Mouse (Mus musculus): Measurements from ENCODE around the gene Arl15. TPM values are rescaled to one million over a fixed set of nuclear protein-coding genes. Genes with fewer than 3 reads are reported as not detected.

Arl15 gene
- total RNA-seq, 2 experiments from 2014 or later: 4.0 to 4.2 TPM

DNA sequence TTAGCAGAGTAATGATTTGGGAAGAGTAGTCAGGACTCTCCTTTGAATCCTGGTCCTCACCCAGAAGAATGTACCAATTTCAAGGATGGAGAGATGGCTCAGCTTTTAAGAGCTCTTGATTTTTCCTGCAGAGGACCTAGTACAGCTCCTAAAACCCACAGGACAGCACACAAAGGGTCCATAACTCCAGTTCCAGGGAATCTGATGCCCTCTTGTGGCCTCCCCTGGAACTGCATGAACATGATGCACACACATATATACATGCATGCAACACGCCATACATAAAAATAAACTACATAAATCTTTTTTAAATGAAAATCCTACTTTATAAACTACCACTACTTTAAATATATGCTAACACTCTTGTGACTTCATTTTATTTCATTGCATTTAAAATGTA lies 70.6 kb downstream of the Arl15 start:
- peak; percentile 42 to 53 for DNase-seq
- intact Hi-C loops (cut with DNase I): loop anchor here (2.0 to 5.0 kb wide), 2 partner anchors 73 to 172 kb away; partner anchors contain the start of gene Arl15

DNA sequence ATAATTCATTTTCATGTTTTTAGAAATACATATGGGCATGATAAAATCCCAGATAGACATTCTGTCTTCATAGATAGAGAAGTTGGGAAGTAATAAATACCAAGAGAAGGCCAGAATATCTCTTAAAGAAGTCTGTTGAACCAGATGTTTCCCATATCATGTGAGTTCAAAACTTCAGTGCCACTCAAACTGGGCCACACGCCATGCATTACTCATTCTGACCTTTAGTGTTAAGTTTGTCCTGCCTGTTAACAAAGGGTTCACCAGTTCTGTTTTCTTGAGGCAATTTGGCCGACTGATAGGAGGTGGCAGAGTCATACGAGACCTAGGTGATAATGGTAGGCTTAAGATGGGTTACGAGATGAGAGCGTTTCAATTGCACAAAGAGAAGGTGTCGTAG lies 71.1 kb downstream of the Arl15 start:
- no peak for DNase-seq
- intact Hi-C loops (cut with DNase I): loop anchor here (2.0 kb wide), 1 partner anchor 173 kb away; no protein-coding TSS in a partner anchor

GRCm38 (mm10) chr13:113865806-113866205 lies 71.5 kb downstream of the Arl15 start:
- intact Hi-C loops (cut with DNase I): loop anchor here (2.0 kb wide), 1 partner anchor 173 kb away; no protein-coding TSS in a partner anchor

GRCm38 (mm10) chr13:113867736-113868135 lies 73.4 kb downstream of the Arl15 start:
- no peak for DNase-seq
- intact Hi-C loops (cut with DNase I): loop anchor here (2.0 kb wide), 1 partner anchor 593 kb away; no protein-coding TSS in a partner anchor

More at GRCm38 (mm10) chr13:113865806-113866205, 71.5 kb downstream of the Arl15 start:
- DNase-seq: peak; percentile 27 to 56

DNA sequence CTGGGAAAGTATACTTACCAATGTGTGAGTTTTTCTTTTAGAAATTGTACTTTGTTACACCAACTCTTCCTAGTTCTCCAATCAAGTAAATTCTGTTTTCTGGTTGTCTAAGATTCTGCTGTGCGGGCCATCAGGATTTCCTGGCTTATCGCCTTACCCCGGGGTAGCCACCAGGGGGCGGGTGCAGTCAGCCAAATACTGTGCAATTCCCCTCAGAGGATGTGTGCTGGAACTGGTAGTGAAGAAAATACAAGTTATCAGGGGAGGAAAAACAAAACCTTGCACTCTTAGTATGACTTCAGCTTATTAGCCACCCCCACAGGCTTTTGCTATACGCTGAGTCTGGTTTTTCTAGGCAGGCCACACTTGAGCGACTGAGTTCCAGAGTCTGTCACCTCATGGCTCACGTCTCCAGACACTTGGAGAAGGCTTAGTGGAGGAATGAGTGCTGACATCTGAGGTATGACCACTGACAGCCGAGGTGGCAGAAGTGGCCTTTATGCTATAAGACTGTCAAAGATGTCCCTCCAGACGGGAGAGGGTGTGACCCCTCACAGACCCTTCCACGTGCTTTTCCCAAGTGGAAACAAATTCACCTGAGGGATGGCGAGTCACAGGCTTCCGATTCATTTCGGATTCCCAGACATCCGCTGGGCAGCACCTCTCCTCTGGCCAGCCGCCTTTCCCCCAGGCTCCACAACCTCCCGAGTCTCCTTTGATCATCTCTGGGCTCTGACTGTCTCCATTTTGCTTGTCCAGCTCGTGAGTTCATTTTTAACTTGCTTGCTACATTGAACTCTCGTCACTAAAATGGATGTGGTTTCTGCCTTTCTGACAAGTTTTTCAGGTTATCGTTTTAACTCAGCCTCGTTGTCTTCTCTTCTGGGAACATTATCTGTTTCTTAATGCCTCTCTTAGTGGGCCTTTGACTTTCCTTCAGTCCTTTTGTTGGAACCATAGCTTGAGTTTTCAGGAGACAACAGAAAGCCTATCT lies 75.2 kb downstream of the Arl15 start:
- peak; percentile 53 to 59 for DNase-seq
- intact Hi-C loops (cut with DNase I): loop anchor here (2.0 kb wide), 1 partner anchor 591 kb away; no protein-coding TSS in a partner anchor

DNA sequence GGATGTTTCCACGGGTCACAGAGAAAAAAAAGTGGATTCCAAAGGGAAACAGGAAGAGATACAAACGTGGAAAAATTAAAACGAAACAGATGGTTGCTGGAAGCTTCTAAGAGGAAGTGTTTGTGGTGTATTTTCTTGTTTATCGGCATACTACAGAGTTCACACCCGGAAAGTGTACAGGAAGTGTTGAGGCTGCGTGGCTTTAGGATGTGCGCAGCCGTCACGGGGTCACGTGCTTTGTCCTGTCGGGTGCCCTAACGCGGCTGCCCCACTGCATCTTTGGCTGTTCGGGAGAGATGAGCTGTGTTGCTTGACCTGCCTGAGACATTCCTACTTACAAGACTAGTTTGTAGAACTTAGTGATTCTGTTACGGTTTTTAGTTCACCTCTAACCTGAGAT lies 76.1 kb downstream of the Arl15 start:
- intact Hi-C loops (cut with DNase I): no loop called here
- DNase-seq: no peak

GRCm38 (mm10) chr13:113871853-113872252 lies 77.5 kb downstream of the Arl15 start:
- intact Hi-C loops (cut with DNase I): loop anchor here (1.0 kb wide), 1 partner anchor 12 kb away; no protein-coding TSS in a partner anchor
- DNase-seq: peak; percentile 68 to 71

DNA sequence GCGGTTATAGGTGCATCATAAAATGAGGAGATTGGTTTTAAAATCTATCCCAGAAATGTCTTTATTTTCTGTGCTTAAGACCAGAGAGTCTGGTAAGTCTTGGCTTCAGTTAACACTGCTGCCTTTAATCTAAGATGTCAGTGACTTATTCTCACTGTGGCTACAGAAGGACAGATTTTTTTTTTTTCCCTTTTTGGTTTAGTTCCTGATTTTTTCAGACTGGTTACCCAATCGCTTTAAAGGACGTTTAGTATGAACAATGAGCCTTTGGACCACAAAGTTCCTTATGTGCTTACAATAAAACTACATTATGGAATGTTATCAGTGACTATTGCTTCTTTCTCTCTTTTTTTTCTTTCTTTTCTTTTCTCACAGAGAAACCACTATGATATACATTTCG lies 81.4 kb downstream of the Arl15 start:
- no peak for DNase-seq
- intact Hi-C loops (cut with DNase I): loop anchor here (2.0 to 5.0 kb wide), 3 partner anchors 202 to 917 kb away; no protein-coding TSS in a partner anchor

- peak in 1 of 2 experiments; percentile 52 for DNase-seq
- intact Hi-C loops (cut with DNase I): loop anchor here (2.0 to 5.0 kb wide), 3 partner anchors 200 to 915 kb away; no protein-coding TSS in a partner anchor
These were observed 83.1 kb downstream of the Arl15 start for GRCm38 (mm10) chr13:113877420-113877819.

GRCm38 (mm10) chr13:113878571-113878970 lies 84.3 kb downstream of the Arl15 start:
- intact Hi-C loops (cut with DNase I): loop anchor here (5.0 kb wide), 2 partner anchors 199 to 914 kb away; no protein-coding TSS in a partner anchor
- DNase-seq: no peak

DNA sequence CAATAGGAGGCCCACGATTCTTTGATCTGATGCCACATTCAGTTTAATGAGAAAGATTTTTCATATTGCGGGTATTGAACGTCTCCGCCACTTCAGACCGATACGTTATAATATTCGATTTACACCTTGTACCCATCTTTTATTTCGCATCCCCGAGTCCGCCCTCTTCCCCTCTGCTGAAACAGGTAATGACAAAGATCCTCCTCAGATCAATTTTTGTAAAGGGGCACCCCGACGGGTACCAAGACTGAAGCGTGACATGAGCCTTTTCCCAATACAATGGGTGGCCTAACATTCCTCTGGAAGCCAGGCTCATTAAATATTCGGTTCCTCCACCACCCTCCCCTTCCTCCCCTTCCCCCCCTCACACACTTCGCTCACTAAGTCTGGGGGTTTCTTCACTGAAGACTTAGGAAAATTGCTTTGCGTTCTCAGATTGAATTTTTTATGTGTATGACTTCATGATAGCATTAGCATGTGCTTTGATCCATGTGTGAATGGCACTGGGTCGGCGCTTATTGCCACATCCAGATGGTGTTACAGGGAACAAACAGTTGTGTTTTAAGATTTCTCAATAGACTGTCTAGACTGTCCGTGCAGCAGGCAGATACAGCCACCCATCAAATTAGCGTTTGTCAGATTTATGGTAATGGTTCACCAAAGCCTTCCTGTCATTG lies 85.5 kb downstream of the Arl15 start:
- intact Hi-C loops (cut with DNase I): loop anchor here (5.0 kb wide), 2 partner anchors 198 to 913 kb away; no protein-coding TSS in a partner anchor

DNA sequence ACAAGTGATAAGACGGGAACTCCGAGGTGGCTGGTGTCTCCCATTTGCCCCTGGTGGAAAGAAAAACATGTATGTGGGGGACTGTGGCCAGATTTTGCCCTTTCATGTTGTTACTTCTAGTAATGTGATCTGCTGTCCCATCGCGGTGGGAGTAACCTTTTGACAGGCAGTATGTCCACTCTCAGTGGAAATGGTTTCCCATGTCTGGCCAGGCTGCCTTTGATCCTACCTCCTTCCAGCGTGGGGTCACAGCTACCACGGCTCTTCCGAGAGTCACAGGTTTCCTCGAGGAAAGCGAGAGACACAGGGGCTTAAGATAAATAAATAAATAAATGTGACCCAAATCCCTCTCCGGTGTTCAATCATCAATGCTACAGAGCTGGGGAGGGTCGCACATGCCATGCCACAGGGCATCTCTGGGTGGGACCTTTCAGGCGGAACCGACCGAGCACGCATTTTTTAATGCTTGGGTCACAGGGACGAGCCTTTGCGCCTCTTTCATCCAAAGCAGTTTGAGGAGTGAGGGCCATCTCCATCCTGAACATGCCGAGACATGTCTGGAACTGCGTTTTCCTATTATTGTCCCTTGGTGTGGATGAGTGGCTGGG lies 86.4 kb downstream of the Arl15 start:
- intact Hi-C loops (cut with DNase I): no loop called here
- DNase-seq: no peak

More for the DNA sequence above, 85.5 kb downstream of the Arl15 start:
- no peak for DNase-seq

GRCm38 (mm10) chr13:113882959-113883358 lies 88.7 kb downstream of the Arl15 start:
- intact Hi-C loops (cut with DNase I): no loop called here
- DNase-seq: no peak

- intact Hi-C loops (cut with DNase I): no loop called here
- no peak for DNase-seq
These were observed 92.8 kb downstream of the Arl15 start for GRCm38 (mm10) chr13:113887090-113887489.

- no peak for DNase-seq
- intact Hi-C loops (cut with DNase I): no loop called here
These were observed 93.8 kb downstream of the Arl15 start for GRCm38 (mm10) chr13:113888126-113888525.

GRCm38 (mm10) chr13:113888704-113889103 lies 94.4 kb downstream of the Arl15 start:
- DNase-seq: no peak
- intact Hi-C loops (cut with DNase I): no loop called here

DNA sequence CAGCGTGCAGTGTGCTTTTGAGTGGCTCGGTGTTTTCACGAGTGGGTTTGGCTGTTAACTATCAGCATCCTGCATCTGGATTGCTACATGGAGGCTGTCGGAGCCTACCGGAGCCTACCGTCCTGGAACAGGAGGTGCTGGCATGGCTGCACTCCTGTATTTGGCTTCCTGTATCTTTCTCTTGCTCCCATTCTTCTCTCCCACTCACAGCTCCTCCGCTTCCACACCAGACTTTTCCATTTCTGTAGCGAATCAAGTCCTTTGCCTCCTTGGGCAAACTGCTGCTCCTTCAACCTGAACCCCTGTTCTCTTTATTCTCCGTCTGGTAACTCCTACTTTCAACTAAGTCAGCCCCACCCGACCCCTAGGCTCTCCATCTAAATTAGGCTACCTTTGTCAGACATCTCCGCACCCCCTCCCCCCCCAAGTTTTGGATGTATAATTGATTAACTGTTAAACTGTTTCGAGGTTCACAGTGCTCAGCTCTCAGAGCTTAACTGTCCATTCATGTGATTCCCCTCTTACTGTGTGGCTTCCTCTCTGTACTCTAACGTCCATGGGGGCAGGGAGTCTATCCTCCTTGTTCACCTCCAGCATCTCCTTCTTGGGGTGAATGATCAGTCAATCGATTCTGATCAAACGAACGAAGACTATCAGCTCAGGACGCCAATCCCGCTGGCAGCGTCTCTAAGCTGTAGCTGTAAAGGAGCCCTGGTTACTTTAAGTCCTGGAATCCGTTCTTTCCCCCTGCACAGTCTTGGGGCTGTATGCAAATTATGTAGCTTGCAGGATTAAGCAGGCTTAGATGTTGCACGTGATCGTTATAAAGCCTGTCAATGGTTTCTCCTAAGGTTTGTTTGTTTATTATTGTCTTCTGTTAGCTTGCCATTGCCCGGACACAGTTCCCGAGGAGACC lies 95.1 kb downstream of the Arl15 start:
- intact Hi-C loops (cut with DNase I): no loop called here
- no peak for DNase-seq

GRCm38 (mm10) chr13:113896684-113897083 lies 102.4 kb downstream of the Arl15 start:
- intact Hi-C loops (cut with DNase I): no loop called here

GRCm38 (mm10) chr13:113897498-113897897 lies 103.2 kb downstream of the Arl15 start:
- intact Hi-C loops (cut with DNase I): no loop called here
- DNase-seq: no peak

More at GRCm38 (mm10) chr13:113896684-113897083, 102.4 kb downstream of the Arl15 start:
- DNase-seq: no peak

All from gastrocnemius, postnatal 36 days (tissue).